Mouse (Mus musculus) intestine, postnatal 0 days (tissue): ENCODE data around the gene Tbca. TPM values are rescaled to one million over a fixed set of nuclear protein-coding genes. Genes with fewer than 3 reads are reported as not detected.

ENCODE experiments used
- ATAC-seq: fragments of 200-750 bp; cut with Nextera tagmentation; 2 replicates; pipeline ENCODE4 v1.8.0; 2017; ENCODE audit warnings: mild to moderate bottlenecking, moderate TSS enrichment, moderate library complexity
- H3K27ac ChIP-seq: fragments of 300-500 bp; sonication (generic); 2 replicates; pipeline ENCODE4 v1.5.1; 2014; ENCODE audit warnings: mild to moderate bottlenecking, low read depth, low read length, moderate library complexity
- H3K27me3 ChIP-seq: fragments of 300-500 bp; sonication (generic); replicated peaks from 2 replicates; pipeline ENCODE4 v1.6.1; 2014; ENCODE audit warnings: low read length, mixed read lengths; ENCODE audit not compliant: control insufficient read depth, insufficient read depth
- H3K36me3 ChIP-seq: fragments of 300-500 bp; sonication (generic); 2 replicates; pipeline ENCODE4 v1.6.1; 2014; ENCODE audit warnings: mild to moderate bottlenecking, moderate library complexity; ENCODE audit not compliant: control insufficient read depth, insufficient read depth
- H3K4me1 ChIP-seq: fragments of 300-500 bp; sonication (generic); replicated peaks from 2 replicates; pipeline ENCODE4 v1.6.1; 2014; ENCODE audit warnings: antibody characterized with exemption, low read length, mixed read lengths; ENCODE audit not compliant: control insufficient read depth, insufficient read depth
- H3K4me2 ChIP-seq: fragments of 300-500 bp; sonication (generic); replicated peaks from 2 replicates; pipeline ENCODE4 v1.6.1; 2014; ENCODE audit warnings: low read depth, mild to moderate bottlenecking, moderate library complexity
- H3K4me3 ChIP-seq: fragments of 300-500 bp; sonication (generic); 2 replicates; pipeline ENCODE4 v1.5.1; 2014; ENCODE audit warnings: low read depth, low read length
- H3K9ac ChIP-seq: fragments of 300-500 bp; sonication (generic); 2 replicates; pipeline ENCODE4 v1.6.1; 2014; ENCODE audit warnings: mild to moderate bottlenecking, low read depth, low read length
- H3K9me3 ChIP-seq: fragments of 300-500 bp; sonication (generic); 2 replicates; pipeline ENCODE4 v1.6.1; 2016; ENCODE audit warnings: mixed run types; ENCODE audit not compliant: control insufficient read depth
- CTCF ChIP-seq: sonication (generic); IDR thresholded peaks from 2 replicates; pipeline ENCODE4 v1.5.1; 2016; ENCODE audit warnings: low read depth, mild to moderate bottlenecking, control low read depth, antibody characterized with exemption, moderate library complexity
- WGBS: fragments of 180-500 bp; shearing (Covaris S2); extraction: QIAGEN DNeasy Blood & Tissue Kit; methylation state at CpG from one replicate; pipeline ENCODE4 v1.1.7; 2014; 5-methylcytosine and 5-hydroxymethylcytosine counted together
- polyA plus RNA-seq: library from polyadenylated mRNA; unstranded; fragments of >200 nt; fragmentation: Nextera tagmentation; extraction: Ambion mirVana; gene quantifications from 2 replicates; pipeline ENCODE4 v1.2.1, GENCODE M21; 2015

Tbca gene
- polyA plus RNA-seq, 1 experiment from 2014 or later, result 387 TPM

- Histone ChIP-seq H3K27ac (no peak overlapping the region), H3K36me3 (no peaks in the 10 kb centered on the region), H3K27me3 (no peaks in the 10 kb centered on the region), H3K9ac (no peak overlapping the region), H3K4me1 (no peaks in the 10 kb centered on the region), H3K9me3 (no peaks in the 10 kb centered on the region), H3K4me2 (no peak overlapping the region), H3K4me3 (no peak overlapping the region)
- WGBS, result 45% methylated on average over 8 of the region's 8 CpGs
- no peak for TF ChIP-seq CTCF
- no peak for ATAC-seq
Measured at GRCm38 (mm10) chr13:94859256-94859655, 70.5 kb downstream of the Tbca start.

- WGBS, result 62% methylated on average over 5 of the region's 5 CpGs
- H3K9ac ChIP-seq, result no peak overlapping the region
- no peak overlapping the region for H3K27ac ChIP-seq
- H3K27me3 ChIP-seq, result peaks cover 13% of the 10 kb centered on the region
- no peak for TF ChIP-seq CTCF
- ATAC-seq, result no peak
- H3K4me2 ChIP-seq, result no peak overlapping the region
- H3K4me3 ChIP-seq, result no peak overlapping the region
- H3K4me1 ChIP-seq, result no peaks in the 10 kb centered on the region
- no peaks in the 10 kb centered on the region for H3K9me3 ChIP-seq
- no peaks in the 10 kb centered on the region for H3K36me3 ChIP-seq
Measured at GRCm38 (mm10) chr13:94862491-94863230, 74.0 kb downstream of the Tbca start.

GRCm38 (mm10) chr13:94866906-94867305 lies 78.2 kb downstream of the Tbca start:
- H3K4me2 ChIP-seq, result no peak overlapping the region
- WGBS, result 17% methylated on average over 2 of the region's 2 CpGs
- no peak overlapping the region for H3K4me3 ChIP-seq
- H3K27me3 ChIP-seq, result peaks cover 53% of the 10 kb centered on the region
- ATAC-seq, result no peak
- H3K27ac ChIP-seq, result no peak overlapping the region
- H3K4me1 ChIP-seq, result no peaks in the 10 kb centered on the region; the same call in 1 of the 2 replicates
- H3K9me3 ChIP-seq, result no peaks in the 10 kb centered on the region
- no peak for TF ChIP-seq CTCF
- H3K9ac ChIP-seq, result no peak overlapping the region
- H3K36me3 ChIP-seq, result no peaks in the 10 kb centered on the region

- H3K36me3 ChIP-seq, result no peaks in the 10 kb centered on the region
- no peak overlapping the region for H3K4me3 ChIP-seq
- H3K4me2 ChIP-seq, result no peak overlapping the region
- H3K9ac ChIP-seq, result no peak overlapping the region
- peaks cover 62% of the 10 kb centered on the region for H3K27me3 ChIP-seq
- TF ChIP-seq CTCF, result no peak
- no peaks in the 10 kb centered on the region for H3K9me3 ChIP-seq
- ATAC-seq, result no peak
- 59% methylated on average over 4 of the region's 4 CpGs for WGBS
- no peak overlapping the region for H3K27ac ChIP-seq
- H3K4me1 ChIP-seq, result no peaks in the 10 kb centered on the region; the same call in 1 of the 2 replicates
Measured at GRCm38 (mm10) chr13:94867772-94868171, 79.1 kb downstream of the Tbca start.

- H3K36me3 ChIP-seq, result no peaks in the 10 kb centered on the region
- peak overlapping the region; percentile 28 for H3K4me3 ChIP-seq
- no peak overlapping the region for H3K27ac ChIP-seq
- no peak overlapping the region for H3K9ac ChIP-seq
- H3K27me3 ChIP-seq, result peaks cover 69% of the 10 kb centered on the region
- WGBS, result 2% methylated on average over 35 of the region's 35 CpGs
- H3K4me1 ChIP-seq, result no peaks in the 10 kb centered on the region; the same call in 1 of the 2 replicates
- H3K9me3 ChIP-seq, result no peaks in the 10 kb centered on the region
- peak; percentile 86 for TF ChIP-seq CTCF
- peak; percentile 76 for ATAC-seq
- H3K4me2 ChIP-seq, result peak overlapping the region; percentile 64
Measured at GRCm38 (mm10) chr13:94868478-94868950, 79.8 kb downstream of the Tbca start.

GRCm38 (mm10) chr13:94869541-94869940 lies 80.8 kb downstream of the Tbca start:
- H3K27ac ChIP-seq, result no peak overlapping the region
- H3K4me2 ChIP-seq, result no peak overlapping the region; the same call in 1 of the 2 replicates

More at GRCm38 (mm10) chr13:94869541-94869940, 80.8 kb downstream of the Tbca start:
- WGBS, result 6% methylated on average over 8 of the region's 8 CpGs
- Histone ChIP-seq H3K27me3 (peaks cover 80% of the 10 kb centered on the region), H3K9me3 (no peaks in the 10 kb centered on the region), H3K4me3 (peak overlapping the region; percentile 28), H3K36me3 (no peaks in the 10 kb centered on the region), H3K9ac (no peak overlapping the region), H3K4me1 (no peaks in the 10 kb centered on the region; the same call in 1 of the 2 replicates)
- ATAC-seq, result no peak
- TF ChIP-seq CTCF, result no peak
